ENCODE assay signal across 12 mouse cellular contexts in genomic region chr17:67979248-67979647, GRCm38 (mm10). TPM values are rescaled to one million over a fixed set of nuclear protein-coding genes. Genes with fewer than 3 reads are reported as not detected.
DNase-seq lines count a peak whose midpoint lies in the region; ATAC-seq and TF ChIP-seq lines count a peak whose summit lies in the region.
"Had no signal": no experiment of that assay in that cellular context is flagged by ENCODE, and none has a peak within 500 bp of the region (broad histone marks: within the 10 kb centered on the region; RNA-seq: fewer than 3 reads in every experiment).

No protein-coding gene starts in this region.

- in situ Hi-C loops in Patski (cut with MboI; ENCODE audit: low pct_unique_long_range_greater_than_20kb) = loop anchor here (25.0 kb wide), 1 partner anchor 1617 kb away; no protein-coding TSS in a partner anchor

- peaks cover 6 to 15% of the 10 kb centered on the region in 2 experiments for H3K4me1 ChIP-seq in heart, embryonic 14.5 days (ENCODE audit: control insufficient read depth in 2 of 2, insufficient read depth in 2 of 2, low read length in 2 of 2)
- H3K4me1 ChIP-seq in lung, embryonic 14.5 days (ENCODE audit: insufficient read depth) = peaks cover 42% of the 10 kb centered on the region
- H3K4me1 ChIP-seq in stomach, embryonic 16.5 days (ENCODE audit: control insufficient read depth, insufficient read depth, low read length) = peaks cover 37% of the 10 kb centered on the region
- H3K4me1 ChIP-seq: liver, embryonic 12.5 days had no signal

- no peak overlapping the region for H3K4me2 ChIP-seq in heart, embryonic 14.5 days (ENCODE audit: low read length)
- H3K4me2 ChIP-seq in lung, embryonic 14.5 days = no peak overlapping the region
- H3K4me2 ChIP-seq in stomach, embryonic 16.5 days (ENCODE audit: low read depth, low read length) = no peak overlapping the region
- H3K4me2 ChIP-seq: liver, embryonic 12.5 days; midbrain, embryonic 13.5 days had no signal

- POLR2A ChIA-PET in Patski (lab: Charles Lee) = no interaction called here

- no peaks in the 10 kb centered on the region for H3K27me3 ChIP-seq in heart, embryonic 14.5 days (ENCODE audit: control insufficient read depth, insufficient read depth, low read length)
- H3K27me3 ChIP-seq in lung, embryonic 14.5 days (ENCODE audit: insufficient read depth, low read length) = no peaks in the 10 kb centered on the region
- no peaks in the 10 kb centered on the region for H3K27me3 ChIP-seq in Patski
- no peaks in the 10 kb centered on the region for H3K27me3 ChIP-seq in stomach, embryonic 16.5 days (ENCODE audit: control insufficient read depth, insufficient read depth, low read length)
- H3K27me3 ChIP-seq: liver, embryonic 12.5 days; midbrain, embryonic 13.5 days had no signal

- no peak for ATAC-seq in heart, embryonic 14.5 days (ENCODE audit: insufficient number of reproducible peaks, insufficient read depth, low FRiP score, low read depth)
- ATAC-seq in lung, embryonic 14.5 days (ENCODE audit: insufficient read depth) = peak; percentile 53
- peak; percentile 72 for ATAC-seq in Patski
- ATAC-seq in stomach, embryonic 16.5 days (ENCODE audit: insufficient read depth, low FRiP score) = no peak
- ATAC-seq: activated CD4-positive, CD25-positive, alpha-beta regulatory T cell, adult 4 months; liver, embryonic 12.5 days; midbrain, embryonic 13.5 days had no signal

- peak overlapping the region; percentile 27 to 57; a peak in 3 of 4 replicates for H3K27ac ChIP-seq in heart, embryonic 14.5 days (replicated peaks in 1 of 2; ENCODE audit: control insufficient read depth in 1 of 2, insufficient read depth in 1 of 2, low read depth in 2 of 2, low read length in 2 of 2)
- H3K27ac ChIP-seq in lung, embryonic 14.5 days (ENCODE audit: low read depth) = peak overlapping the region; percentile 80; the same call in 1 of the 2 replicates
- H3K27ac ChIP-seq in stomach, embryonic 16.5 days (ENCODE audit: low read length) = peak overlapping the region; percentile 47
- H3K27ac ChIP-seq: hindbrain, postnatal 0 days; liver, embryonic 12.5 days; macrophage; midbrain, embryonic 13.5 days had no signal

- CTCF ChIA-PET in Patski (lab: Charles Lee) = interaction anchor here (1.7 kb wide), 1 partner anchor 10 kb away, joined by 8 read pairs; no protein-coding TSS in a partner anchor

- DNase-seq in heart, postnatal 4 days = no peak
- DNase-seq in lung, embryonic 14.5 days = peak; percentile 63
- no peak for DNase-seq in lung, postnatal 4 days
- no peak for DNase-seq in Patski (ENCODE audit: low read depth, low spot score)
- DNase-seq in layer of hippocampus, adult 18-20 months (ENCODE audit: low spot score in 2 of 2) = no peak

- H3K36me3 ChIP-seq in heart, embryonic 14.5 days (ENCODE audit: control insufficient read depth, insufficient read depth, low read length) = no peaks in the 10 kb centered on the region
- peaks cover 5% of the 10 kb centered on the region; the same call in 1 of the 2 replicates for H3K36me3 ChIP-seq in lung, embryonic 14.5 days (ENCODE audit: insufficient read depth)
- H3K36me3 ChIP-seq in stomach, embryonic 16.5 days (ENCODE audit: control insufficient read depth, insufficient read depth, low read length) = no peaks in the 10 kb centered on the region
- H3K36me3 ChIP-seq: liver, embryonic 12.5 days; midbrain, embryonic 13.5 days had no signal

- WGBS in heart, embryonic 14.5 days = 73% methylated on average over 5 of the region's 5 CpGs
- 56% methylated on average over 5 of the region's 5 CpGs for WGBS in lung, embryonic 14.5 days
- WGBS in stomach, embryonic 16.5 days = 64% methylated on average over 5 of the region's 5 CpGs

- no peak overlapping the region for H3K9ac ChIP-seq in heart, embryonic 14.5 days (ENCODE audit: low read length)
- H3K9ac ChIP-seq in lung, embryonic 14.5 days = no peak overlapping the region
- no peak overlapping the region for H3K9ac ChIP-seq in stomach, embryonic 16.5 days (ENCODE audit: low read length)
- H3K9ac ChIP-seq: liver, embryonic 12.5 days; midbrain, embryonic 13.5 days had no signal

- no peaks in the 10 kb centered on the region for H3K9me3 ChIP-seq in heart, embryonic 14.5 days (ENCODE audit: control insufficient read depth, low read length)
- no peaks in the 10 kb centered on the region for H3K9me3 ChIP-seq in lung, embryonic 14.5 days (ENCODE audit: low read depth, low read length)
- no peaks in the 10 kb centered on the region for H3K9me3 ChIP-seq in stomach, embryonic 16.5 days (replicated peaks; ENCODE audit: control insufficient read depth, low read length)
- H3K9me3 ChIP-seq: liver, embryonic 12.5 days; midbrain, embryonic 13.5 days had no signal

- TF ChIP-seq CTCF in lung, embryonic 14.5 days (IDR thresholded peaks at IDR 0.05; ENCODE audit: low read depth) = no peak
- no peak for TF ChIP-seq CTCF in Patski (IDR thresholded peaks at IDR 0.05)

- no peak overlapping the region for H3K4me3 ChIP-seq in heart, embryonic 14.5 days (ENCODE audit: control insufficient read depth in 1 of 2, insufficient read depth in 1 of 2, low read depth in 1 of 2, low read length in 2 of 2)
- H3K4me3 ChIP-seq in lung, embryonic 14.5 days (ENCODE audit: low read depth, low read length) = no peak overlapping the region
- H3K4me3 ChIP-seq in stomach, embryonic 16.5 days (replicated peaks; ENCODE audit: low read length) = no peak overlapping the region
- H3K4me3 ChIP-seq: liver, embryonic 12.5 days; midbrain, embryonic 13.5 days had no signal

RNA-seq across cellular contexts. Expression of gene Arhgap28, which starts 24.7 kb away (rescaled TPM):
- polyA plus RNA-seq in heart, embryonic 14.5 days (2014; fragmentation: Nextera tagmentation; extraction: Ambion mirVana) = 14.4 and 15.7 TPM in 2 replicates
- total RNA-seq in heart, postnatal 4 days (2021) = 10 to 100 TPM; 11.8 to 12.5 TPM
- 70.4 and 71.4 TPM in 2 replicates for polyA plus RNA-seq in lung, embryonic 14.5 days (2014; fragmentation: Nextera tagmentation; extraction: Ambion mirVana)
- 10.0 TPM for polyA plus RNA-seq in Patski (2021)
- 26.1 and 26.7 TPM in 2 replicates for polyA plus RNA-seq in stomach, embryonic 16.5 days (2015; fragmentation: Nextera tagmentation; extraction: Ambion mirVana)
- under 1 TPM; 0.15 to 0.35 TPM for total RNA-seq in layer of hippocampus, adult 18-20 months (2021)

Comparison
In these comparisons a context has a peak if more than half of its experiments do, and no peak if none do; other contexts are left out.
1. ATAC-seq: peak in lung, embryonic 14.5 days (single experiment) and Patski (single experiment); none in heart, embryonic 14.5 days (single experiment) and stomach, embryonic 16.5 days (single experiment).
2. Peak in every context shown above with its lines, with median percentiles within 50 percentile points of each other: H3K27ac ChIP-seq.